Mouse (Mus musculus): ENCODE measurements around the gene Magi2. TPM values are rescaled to one million over a fixed set of nuclear protein-coding genes. Genes with fewer than 3 reads are reported as not detected.

Gene Magi2
- polyA plus RNA-seq, 1 experiment = 0.60 TPM

- no peak overlapping the region for H3K27ac ChIP-seq (ENCODE audit: insufficient read depth, low read depth, low read length)
- no peaks in the 10 kb centered on the region for H3K27me3 ChIP-seq (ENCODE audit: control insufficient read depth, insufficient read depth, low read length)
- H3K4me1 ChIP-seq (ENCODE audit: control insufficient read depth, insufficient read depth, insufficient read length, low read length) = no peaks in the 10 kb centered on the region
- 81% methylated on average over 3 of the region's 3 CpGs for WGBS
- TF ChIP-seq CTCF (IDR thresholded peaks at IDR 0.05; ENCODE audit: extremely low read depth, insufficient read length, insufficient replicate concordance, low read depth, low read length) = no peak
- TF ChIP-seq POLR2A (IDR thresholded peaks at IDR 0.05; ENCODE audit: low read depth, low read length) = no peak
- no peaks in the 10 kb centered on the region for H3K36me3 ChIP-seq (ENCODE audit: control insufficient read depth, insufficient read depth, low read length)
- no peak overlapping the region for H3K4me3 ChIP-seq (ENCODE audit: low read depth, low read length)
Measured at GRCm38 (mm10) chr5:20109496-20109895, 882.7 kb downstream of the Magi2 start.

- Histone ChIP-seq H3K27me3 (ENCODE audit: control insufficient read depth, insufficient read depth, low read length) (no peaks in the 10 kb centered on the region), H3K4me1 (ENCODE audit: control insufficient read depth, insufficient read depth, insufficient read length, low read length) (no peaks in the 10 kb centered on the region), H3K36me3 (ENCODE audit: control insufficient read depth, insufficient read depth, low read length) (no peaks in the 10 kb centered on the region), H3K27ac (ENCODE audit: insufficient read depth, low read depth, low read length) (no peak overlapping the region), H3K4me3 (ENCODE audit: low read depth, low read length) (no peak overlapping the region)
- 83% methylated on average over 3 of the region's 3 CpGs for WGBS
- TF ChIP-seq POLR2A (IDR thresholded peaks at IDR 0.05; ENCODE audit: low read depth, low read length) (no peak), CTCF (IDR thresholded peaks at IDR 0.05; ENCODE audit: extremely low read depth, insufficient read length, insufficient replicate concordance, low read depth, low read length) (no peak)
Measured at GRCm38 (mm10) chr5:20117156-20117555, 890.3 kb downstream of the Magi2 start.

GRCm38 (mm10) chr5:20140235-20140634 lies 913.4 kb downstream of the Magi2 start:
- H3K27ac ChIP-seq (ENCODE audit: insufficient read depth, low read depth, low read length) = no peak overlapping the region
- no peaks in the 10 kb centered on the region for H3K27me3 ChIP-seq (ENCODE audit: control insufficient read depth, insufficient read depth, low read length)
- no peaks in the 10 kb centered on the region for H3K4me1 ChIP-seq (ENCODE audit: control insufficient read depth, insufficient read depth, insufficient read length, low read length)
- no peak for TF ChIP-seq POLR2A (IDR thresholded peaks at IDR 0.05; ENCODE audit: low read depth, low read length)
- TF ChIP-seq CTCF (IDR thresholded peaks at IDR 0.05; ENCODE audit: extremely low read depth, insufficient read length, insufficient replicate concordance, low read depth, low read length) = no peak
- no peak overlapping the region for H3K4me3 ChIP-seq (ENCODE audit: low read depth, low read length)
- no peaks in the 10 kb centered on the region for H3K36me3 ChIP-seq (ENCODE audit: control insufficient read depth, insufficient read depth, low read length)
- 65% methylated on average over 2 of the region's 2 CpGs for WGBS

GRCm38 (mm10) chr5:20140662-20141444 lies 914.0 kb downstream of the Magi2 start:
- H3K4me1 ChIP-seq (ENCODE audit: control insufficient read depth, insufficient read depth, insufficient read length, low read length) = no peaks in the 10 kb centered on the region
- H3K36me3 ChIP-seq (ENCODE audit: control insufficient read depth, insufficient read depth, low read length) = no peaks in the 10 kb centered on the region
- TF ChIP-seq CTCF (IDR thresholded peaks at IDR 0.05; ENCODE audit: extremely low read depth, insufficient read length, insufficient replicate concordance, low read depth, low read length) = no peak
- no peak for TF ChIP-seq POLR2A (IDR thresholded peaks at IDR 0.05; ENCODE audit: low read depth, low read length)
- H3K27ac ChIP-seq (ENCODE audit: insufficient read depth, low read depth, low read length) = no peak overlapping the region
- no peak overlapping the region for H3K4me3 ChIP-seq (ENCODE audit: low read depth, low read length)
- 70% methylated on average over 10 of the region's 10 CpGs for WGBS
- no peaks in the 10 kb centered on the region for H3K27me3 ChIP-seq (ENCODE audit: control insufficient read depth, insufficient read depth, low read length)

- TF ChIP-seq POLR2A (IDR thresholded peaks at IDR 0.05; ENCODE audit: low read depth, low read length) (no peak), CTCF (IDR thresholded peaks at IDR 0.05; ENCODE audit: extremely low read depth, insufficient read length, insufficient replicate concordance, low read depth, low read length) (no peak)
- Histone ChIP-seq H3K36me3 (ENCODE audit: control insufficient read depth, insufficient read depth, low read length) (no peaks in the 10 kb centered on the region), H3K4me1 (ENCODE audit: control insufficient read depth, insufficient read depth, insufficient read length, low read length) (no peaks in the 10 kb centered on the region), H3K27ac (ENCODE audit: insufficient read depth, low read depth, low read length) (no peak overlapping the region), H3K4me3 (ENCODE audit: low read depth, low read length) (no peak overlapping the region), H3K27me3 (ENCODE audit: control insufficient read depth, insufficient read depth, low read length) (no peaks in the 10 kb centered on the region)
- WGBS = 41% methylated on average over 3 of the region's 3 CpGs
Measured at GRCm38 (mm10) chr5:20153359-20154125, 926.7 kb downstream of the Magi2 start.

- Histone ChIP-seq H3K27me3 (ENCODE audit: control insufficient read depth, insufficient read depth, low read length) (no peaks in the 10 kb centered on the region), H3K36me3 (ENCODE audit: control insufficient read depth, insufficient read depth, low read length) (no peaks in the 10 kb centered on the region), H3K27ac (ENCODE audit: insufficient read depth, low read depth, low read length) (no peak overlapping the region), H3K4me3 (ENCODE audit: low read depth, low read length) (no peak overlapping the region), H3K4me1 (ENCODE audit: control insufficient read depth, insufficient read depth, insufficient read length, low read length) (no peaks in the 10 kb centered on the region)
- 59% methylated on average over 5 of the region's 5 CpGs for WGBS
- TF ChIP-seq CTCF (IDR thresholded peaks at IDR 0.05; ENCODE audit: extremely low read depth, insufficient read length, insufficient replicate concordance, low read depth, low read length) (no peak), POLR2A (IDR thresholded peaks at IDR 0.05; ENCODE audit: low read depth, low read length) (no peak)
Measured at GRCm38 (mm10) chr5:20196765-20197164, 969.9 kb downstream of the Magi2 start.

GRCm38 (mm10) chr5:20197395-20197794 lies 970.6 kb downstream of the Magi2 start:
- TF ChIP-seq CTCF (IDR thresholded peaks at IDR 0.05; ENCODE audit: extremely low read depth, insufficient read length, insufficient replicate concordance, low read depth, low read length) (no peak), POLR2A (IDR thresholded peaks at IDR 0.05; ENCODE audit: low read depth, low read length) (no peak)
- no peak overlapping the region for H3K27ac ChIP-seq (ENCODE audit: insufficient read depth, low read depth, low read length)
- H3K4me1 ChIP-seq (ENCODE audit: control insufficient read depth, insufficient read depth, insufficient read length, low read length) = no peaks in the 10 kb centered on the region
- no peaks in the 10 kb centered on the region for H3K36me3 ChIP-seq (ENCODE audit: control insufficient read depth, insufficient read depth, low read length)
- H3K27me3 ChIP-seq (ENCODE audit: control insufficient read depth, insufficient read depth, low read length) = no peaks in the 10 kb centered on the region
- no peak overlapping the region for H3K4me3 ChIP-seq (ENCODE audit: low read depth, low read length)
- WGBS = 52% methylated on average over 9 of the region's 9 CpGs
